Mouse (Mus musculus) forebrain, postnatal 0 days (tissue): ENCODE results near the gene Spns2. TPM values are rescaled to one million over a fixed set of nuclear protein-coding genes. Genes with fewer than 3 reads are reported as not detected.

Experiments
- ATAC-seq: fragments of 200-750 bp; cut with Nextera tagmentation; 2 replicates; pipeline ENCODE4 v1.8.0; 2017; ENCODE audit warnings: mild to moderate bottlenecking, moderate library complexity
- DNase-seq: peaks from one replicate; pipeline ENCODE4 v3.0.0-alpha.2; 2015
- H3K27ac ChIP-seq: fragments of 300-500 bp; sonication (generic); 2 replicates; pipeline ENCODE4 v1.5.1; 2014; ENCODE audit warnings: low read depth, mild to moderate bottlenecking, antibody characterized with exemption, low read length, moderate library complexity, mixed read lengths
- H3K27me3 ChIP-seq: fragments of 300-500 bp; sonication (generic); 2 replicates; pipeline ENCODE4 v1.6.1; 2014; ENCODE audit warnings: mild to moderate bottlenecking, low read length, mixed read lengths; ENCODE audit not compliant: insufficient read depth
- H3K36me3 ChIP-seq: fragments of 300-500 bp; sonication (generic); 2 replicates; pipeline ENCODE4 v1.6.1; 2014; ENCODE audit warnings: mild to moderate bottlenecking, moderate library complexity; ENCODE audit not compliant: insufficient read depth
- H3K4me1 ChIP-seq: fragments of 300-500 bp; sonication (generic); 2 replicates; pipeline ENCODE4 v1.6.1; 2014; ENCODE audit warnings: antibody characterized with exemption; ENCODE audit not compliant: insufficient read depth
- H3K4me2 ChIP-seq: fragments of 300-500 bp; sonication (generic); 2 replicates; pipeline ENCODE4 v1.6.1; 2014; ENCODE audit warnings: low read depth, mild to moderate bottlenecking, moderate library complexity
- H3K4me3 ChIP-seq: fragments of 300-500 bp; sonication (generic); 2 replicates; pipeline ENCODE4 v1.5.1; 2014; ENCODE audit warnings: low read depth, low read length, mixed read lengths
- H3K9ac ChIP-seq: fragments of 300-500 bp; sonication (generic); 2 replicates; pipeline ENCODE4 v1.6.1; 2014; ENCODE audit warnings: mild to moderate bottlenecking
- H3K9me3 ChIP-seq: fragments of 300-500 bp; sonication (generic); 2 replicates; pipeline ENCODE4 v1.6.1; 2016; ENCODE audit warnings: low read length
- CTCF ChIP-seq: sonication (generic); IDR thresholded peaks from 2 replicates; pipeline ENCODE4 v1.5.1; 2016; ENCODE audit warnings: antibody characterized with exemption, control low read depth, low read depth
- WGBS: fragments of 180-500 bp; shearing (Covaris S2); extraction: QIAGEN DNeasy Blood & Tissue Kit; methylation state at CpG from one replicate; pipeline ENCODE4 v1.1.7; 2014; 5-methylcytosine and 5-hydroxymethylcytosine counted together
- polyA plus RNA-seq: library from polyadenylated mRNA; unstranded; fragments of >200 nt; fragmentation: Nextera tagmentation; extraction: Ambion mirVana; gene quantifications from 2 replicates; pipeline ENCODE4 v1.2.1, GENCODE M21; 2015
- total RNA-seq: library from RNA; depleted of rRNA; stranded (reverse); fragments of >200 nt; gene quantifications from 2 replicates; pipeline ENCODE4 v1.2.3, GENCODE M21; 2014

Spns2 gene
- total and polyA plus RNA-seq, 2 experiments from 2014 or later, result 6.5 to 38.8 TPM

GRCm38 (mm10) chr11:72429288-72429690, 60.4 kb downstream of the Spns2 start:
- Histone ChIP-seq H3K4me3 (no peak overlapping the region), H3K4me2 (0 out of 2 replicates have a peak overlapping the region, but pooled peaks have one; percentile 3), H3K27ac (no peak overlapping the region), H3K36me3 (no peaks in the 10 kb centered on the region), H3K27me3 (no peaks in the 10 kb centered on the region), H3K9me3 (no peaks in the 10 kb centered on the region), H3K9ac (no peak overlapping the region), H3K4me1 (no peaks in the 10 kb centered on the region)
- DNase-seq, result peak; percentile 85
- TF ChIP-seq CTCF, result peak; percentile 91
- peak; percentile 77; the same call in 1 of the 2 replicates for ATAC-seq
- WGBS, result 43% methylated on average over 7 of the region's 7 CpGs

DNA sequence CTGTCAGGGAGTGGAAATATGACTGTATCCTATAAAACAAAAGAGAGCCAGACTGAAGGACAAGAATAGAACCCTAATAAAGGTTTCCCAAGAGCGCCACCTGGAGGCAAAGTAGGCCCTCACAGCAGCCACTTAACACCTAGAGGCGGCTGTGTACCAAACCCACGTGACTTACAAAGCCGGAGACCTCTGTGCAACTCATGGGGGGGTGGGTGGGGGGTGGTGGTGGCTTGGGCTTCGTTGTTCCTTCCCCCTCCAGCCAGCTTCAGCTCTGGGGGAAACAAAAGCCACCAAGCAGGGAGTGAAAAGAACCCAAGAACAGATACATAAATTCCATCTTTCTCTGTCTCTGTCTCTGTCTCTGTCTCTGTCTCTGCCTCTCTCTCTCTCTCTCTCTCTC, 61.0 kb downstream of the Spns2 start:
- no peaks in the 10 kb centered on the region for H3K4me1 ChIP-seq
- 0% methylated on average over 5 of the region's 5 CpGs for WGBS

DNA sequence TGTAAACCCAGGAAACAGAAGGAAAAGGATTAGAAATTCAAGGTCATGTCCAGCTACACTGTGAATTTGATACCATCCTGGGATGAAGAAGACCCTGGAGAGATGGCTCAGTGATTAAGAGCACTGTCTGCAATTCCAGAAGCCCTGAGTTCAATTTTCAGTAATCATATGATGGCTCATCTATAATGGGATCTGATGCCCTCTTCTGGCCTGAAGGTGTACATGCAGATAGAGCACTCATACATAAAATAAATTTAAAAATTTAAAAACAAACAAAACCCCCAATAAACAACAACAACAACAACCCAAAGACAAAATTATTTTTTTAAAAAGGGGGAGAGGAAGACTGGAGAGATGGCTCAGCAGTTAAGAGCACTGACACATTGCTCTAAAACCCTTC, 62.8 kb downstream of the Spns2 start:
- no peak overlapping the region for H3K9ac ChIP-seq
- no peaks in the 10 kb centered on the region for H3K4me1 ChIP-seq
- no peak overlapping the region for H3K4me2 ChIP-seq
- ATAC-seq (no peak), DNase-seq (no peak)
- no peak overlapping the region for H3K4me3 ChIP-seq
- TF ChIP-seq CTCF, result peak; percentile 52
- no peak overlapping the region for H3K27ac ChIP-seq
- no peaks in the 10 kb centered on the region for H3K9me3 ChIP-seq
- no peaks in the 10 kb centered on the region for H3K36me3 ChIP-seq
- no peaks in the 10 kb centered on the region for H3K27me3 ChIP-seq

More for the DNA sequence above, 61.0 kb downstream of the Spns2 start:
- H3K4me3 ChIP-seq, result no peak overlapping the region
- H3K9ac ChIP-seq, result no peak overlapping the region
- DNase-seq (peak; percentile 77), ATAC-seq (peak; percentile 55; the same call in 1 of the 2 replicates)
- H3K9me3 ChIP-seq, result no peaks in the 10 kb centered on the region
- H3K36me3 ChIP-seq, result no peaks in the 10 kb centered on the region
- H3K27ac ChIP-seq, result no peak overlapping the region
- TF ChIP-seq CTCF, result peak; percentile 57
- no peaks in the 10 kb centered on the region for H3K27me3 ChIP-seq
- H3K4me2 ChIP-seq, result no peak overlapping the region

DNA sequence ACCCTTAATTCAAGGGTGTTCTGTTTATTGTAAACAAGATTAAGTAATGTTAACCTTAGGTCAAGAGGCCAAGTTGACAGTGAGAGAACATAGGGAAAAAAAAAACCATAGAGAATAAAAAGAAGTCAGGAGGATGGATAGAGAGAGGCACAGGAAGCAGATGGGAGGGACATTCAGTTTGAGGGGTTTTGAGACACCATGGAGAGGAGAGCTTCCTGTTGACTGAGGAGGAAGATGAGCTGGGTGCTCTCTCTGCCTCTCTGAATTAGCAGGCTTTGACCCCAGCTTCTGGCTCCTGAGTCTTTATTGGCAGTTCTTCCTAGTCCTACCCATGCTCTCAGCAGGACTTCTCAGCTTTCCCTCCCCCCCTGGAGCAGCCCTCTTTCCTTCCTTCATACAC, 64.5 kb downstream of the Spns2 start:
- no peak for ATAC-seq

GRCm38 (mm10) chr11:72423686-72424085, 66.0 kb downstream of the Spns2 start:
- no peak for TF ChIP-seq CTCF
- H3K9me3 ChIP-seq, result no peaks in the 10 kb centered on the region
- no peak for ATAC-seq

More for the DNA sequence above, 64.5 kb downstream of the Spns2 start:
- Histone ChIP-seq H3K4me2 (no peak overlapping the region), H3K36me3 (no peaks in the 10 kb centered on the region), H3K9me3 (no peaks in the 10 kb centered on the region), H3K27ac (no peak overlapping the region), H3K4me3 (no peak overlapping the region), H3K27me3 (no peaks in the 10 kb centered on the region), H3K4me1 (no peaks in the 10 kb centered on the region), H3K9ac (no peak overlapping the region)
- DNase-seq, result no peak
- TF ChIP-seq CTCF, result no peak

GRCm38 (mm10) chr11:72421518-72422278, 68.0 kb downstream of the Spns2 start:
- TF ChIP-seq CTCF, result no peak
- H3K27ac ChIP-seq, result no peak overlapping the region
- ATAC-seq (no peak), DNase-seq (no peak)
- no peak overlapping the region for H3K9ac ChIP-seq
- no peak overlapping the region for H3K4me2 ChIP-seq
- no peak overlapping the region for H3K4me3 ChIP-seq
- no peaks in the 10 kb centered on the region for H3K27me3 ChIP-seq
- WGBS, result 92% methylated on average over 11 of the region's 11 CpGs
- no peaks in the 10 kb centered on the region for H3K9me3 ChIP-seq
- H3K36me3 ChIP-seq, result no peaks in the 10 kb centered on the region
- H3K4me1 ChIP-seq, result no peaks in the 10 kb centered on the region

More at GRCm38 (mm10) chr11:72423686-72424085, 66.0 kb downstream of the Spns2 start:
- no peak overlapping the region for H3K9ac ChIP-seq
- DNase-seq, result no peak
- H3K4me2 ChIP-seq, result no peak overlapping the region
- 87% methylated on average over 4 of the region's 4 CpGs for WGBS
- H3K4me1 ChIP-seq, result no peaks in the 10 kb centered on the region
- H3K27me3 ChIP-seq, result no peaks in the 10 kb centered on the region
- no peaks in the 10 kb centered on the region for H3K36me3 ChIP-seq
- H3K27ac ChIP-seq, result no peak overlapping the region
- H3K4me3 ChIP-seq, result no peak overlapping the region

GRCm38 (mm10) chr11:72420460-72421122, 69.1 kb downstream of the Spns2 start:
- no peak overlapping the region for H3K4me2 ChIP-seq
- no peak for TF ChIP-seq CTCF
- H3K9ac ChIP-seq, result no peak overlapping the region
- no peaks in the 10 kb centered on the region for H3K9me3 ChIP-seq
- no peaks in the 10 kb centered on the region for H3K27me3 ChIP-seq
- ATAC-seq (no peak), DNase-seq (no peak)
- no peaks in the 10 kb centered on the region for H3K36me3 ChIP-seq
- WGBS, result 86% methylated on average over 6 of the region's 6 CpGs
- no peak overlapping the region for H3K27ac ChIP-seq
- no peaks in the 10 kb centered on the region for H3K4me1 ChIP-seq
- H3K4me3 ChIP-seq, result no peak overlapping the region
